Mouse (Mus musculus): ENCODE results near the gene Ass1. TPM values are rescaled to one million over a fixed set of nuclear protein-coding genes. Genes with fewer than 3 reads are reported as not detected.

Ass1 gene
- total RNA-seq, 1 experiment: 154 TPM

- H3K9me3 ChIP-seq (ENCODE audit: control insufficient read depth, insufficient read depth, low read depth, low read length): no peaks in the 10 kb centered on the region
- TF ChIP-seq ZNF384 (IDR thresholded peaks at IDR 0.05; ENCODE audit: low read depth, low read length) (no peak), MAFK (IDR thresholded peaks at IDR 0.05; ENCODE audit: insufficient read depth, low read depth, low read length) (no peak), ZC3H11A (IDR thresholded peaks at IDR 0.05; ENCODE audit: borderline replicate concordance, low read depth, low read length) (no peak), HCFC1 (IDR thresholded peaks at IDR 0.05; ENCODE audit: borderline replicate concordance, insufficient read depth, low read length) (no peak), CHD2 (IDR thresholded peaks at IDR 0.05; ENCODE audit: low read depth, low read length) (no peak)
- no peak overlapping the region for H3K9ac ChIP-seq (ENCODE audit: insufficient read depth, low read depth, low read length, poor library complexity, severe bottlenecking)
- H3K36me3 ChIP-seq (ENCODE audit: control insufficient read depth, insufficient read depth, low read length, poor library complexity, severe bottlenecking): no peaks in the 10 kb centered on the region
- no peak overlapping the region for H3K27ac ChIP-seq (ENCODE audit: insufficient read depth, low read depth, low read length, poor library complexity, severe bottlenecking)
- no peak for DNase-seq (ENCODE audit: low read depth, low spot score)
- H3K4me3 ChIP-seq (ENCODE audit: insufficient read depth in 1 of 2, low read depth in 1 of 2, low read length in 2 of 2, poor library complexity in 1 of 2, severe bottlenecking in 1 of 2): no peak overlapping the region
- in situ Hi-C loops (cut with MboI; ENCODE audit: low sequenced_read_pairs in 2 of 2, unreplicated experiment in 2 of 2): no loop called here
- H3K4me1 ChIP-seq (ENCODE audit: control insufficient read depth in 2 of 2, insufficient read depth in 2 of 2, low read length in 2 of 2, poor library complexity in 1 of 2): no peaks in the 10 kb centered on the region
These were observed 35.3 kb upstream of the Ass1 start for GRCm38 (mm10) chr2:31434746-31435145.

DNA sequence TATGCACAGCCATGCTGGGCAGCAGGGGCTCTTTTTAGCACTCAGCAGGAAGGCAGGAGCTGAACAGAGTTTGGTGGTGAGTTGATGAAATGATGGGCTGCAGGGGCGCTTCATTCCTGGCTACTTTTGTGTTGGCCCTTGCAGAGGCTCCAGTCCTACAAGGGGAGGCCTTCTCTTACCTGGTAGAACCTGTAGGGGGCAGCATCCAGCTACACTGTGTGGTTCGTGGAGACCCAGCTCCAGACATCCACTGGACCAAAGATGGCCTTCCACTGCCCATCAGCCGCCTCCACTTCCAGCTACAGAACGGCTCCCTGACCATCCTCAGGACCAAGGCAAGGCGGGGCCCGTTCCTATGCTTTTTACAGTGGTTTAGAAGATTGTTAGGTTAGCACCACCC is 34.4 kb upstream of the Ass1 start:
- Histone ChIP-seq H3K4me1 (ENCODE audit: control insufficient read depth in 2 of 2, insufficient read depth in 2 of 2, low read length in 2 of 2, poor library complexity in 1 of 2) (0 out of 4 replicates have a peak, but pooled peaks cover 0 to 3% of the 10 kb centered on the region in 2 experiments), H3K9me3 (ENCODE audit: control insufficient read depth, insufficient read depth, low read depth, low read length) (no peaks in the 10 kb centered on the region), H3K36me3 (ENCODE audit: control insufficient read depth, insufficient read depth, low read length, poor library complexity, severe bottlenecking) (no peaks in the 10 kb centered on the region), H3K27ac (ENCODE audit: insufficient read depth, low read depth, low read length, poor library complexity, severe bottlenecking) (no peak overlapping the region), H3K4me3 (ENCODE audit: insufficient read depth in 1 of 2, low read depth in 1 of 2, low read length in 2 of 2, poor library complexity in 1 of 2, severe bottlenecking in 1 of 2) (no peak overlapping the region), H3K9ac (ENCODE audit: insufficient read depth, low read depth, low read length, poor library complexity, severe bottlenecking) (0 out of 2 replicates have a peak overlapping the region, but pooled peaks have one; percentile 22)
- in situ Hi-C loops (cut with MboI; ENCODE audit: low sequenced_read_pairs in 2 of 2, unreplicated experiment in 2 of 2): no loop called here
- TF ChIP-seq HCFC1 (IDR thresholded peaks at IDR 0.05; ENCODE audit: borderline replicate concordance, insufficient read depth, low read length) (no peak), ZNF384 (IDR thresholded peaks at IDR 0.05; ENCODE audit: low read depth, low read length) (no peak), CHD2 (IDR thresholded peaks at IDR 0.05; ENCODE audit: low read depth, low read length) (no peak), ZC3H11A (IDR thresholded peaks at IDR 0.05; ENCODE audit: borderline replicate concordance, low read depth, low read length) (no peak), MAFK (IDR thresholded peaks at IDR 0.05; ENCODE audit: insufficient read depth, low read depth, low read length) (no peak)
- DNase-seq (ENCODE audit: low read depth, low spot score): no peak

GRCm38 (mm10) chr2:31437480-31438245 is 32.3 kb upstream of the Ass1 start:
- H3K36me3 ChIP-seq (ENCODE audit: control insufficient read depth, insufficient read depth, low read length, poor library complexity, severe bottlenecking): no peaks in the 10 kb centered on the region
- H3K4me1 ChIP-seq (ENCODE audit: control insufficient read depth in 2 of 2, insufficient read depth in 2 of 2, low read length in 2 of 2, poor library complexity in 1 of 2): peaks cover 0 to 8% of the 10 kb centered on the region in 2 experiments; a peak in 1 of 4 replicates
- no peaks in the 10 kb centered on the region for H3K9me3 ChIP-seq (ENCODE audit: control insufficient read depth, insufficient read depth, low read depth, low read length)
- H3K27ac ChIP-seq (ENCODE audit: insufficient read depth, low read depth, low read length, poor library complexity, severe bottlenecking): no peak overlapping the region; the same call in 1 of the 2 replicates
- no peak for DNase-seq (ENCODE audit: low read depth, low spot score)
- H3K9ac ChIP-seq (ENCODE audit: insufficient read depth, low read depth, low read length, poor library complexity, severe bottlenecking): no peak overlapping the region
- no peak for TF ChIP-seq HCFC1 (IDR thresholded peaks at IDR 0.05; ENCODE audit: borderline replicate concordance, insufficient read depth, low read length)
- no peak for TF ChIP-seq CHD2 (IDR thresholded peaks at IDR 0.05; ENCODE audit: low read depth, low read length)
- no peak for TF ChIP-seq ZC3H11A (IDR thresholded peaks at IDR 0.05; ENCODE audit: borderline replicate concordance, low read depth, low read length)
- TF ChIP-seq MAFK (IDR thresholded peaks at IDR 0.05; ENCODE audit: insufficient read depth, low read depth, low read length): no peak
- H3K4me3 ChIP-seq (ENCODE audit: insufficient read depth in 1 of 2, low read depth in 1 of 2, low read length in 2 of 2, poor library complexity in 1 of 2, severe bottlenecking in 1 of 2): no peak overlapping the region
- in situ Hi-C loops (cut with MboI; ENCODE audit: low sequenced_read_pairs in 2 of 2, unreplicated experiment in 2 of 2): no loop called here

- TF ChIP-seq MAFK (IDR thresholded peaks at IDR 0.05; ENCODE audit: insufficient read depth, low read depth, low read length) (no peak), ZC3H11A (IDR thresholded peaks at IDR 0.05; ENCODE audit: borderline replicate concordance, low read depth, low read length) (no peak), ZNF384 (IDR thresholded peaks at IDR 0.05; ENCODE audit: low read depth, low read length) (no peak), HCFC1 (IDR thresholded peaks at IDR 0.05; ENCODE audit: borderline replicate concordance, insufficient read depth, low read length) (no peak), CHD2 (IDR thresholded peaks at IDR 0.05; ENCODE audit: low read depth, low read length) (no peak)
- H3K4me3 ChIP-seq (ENCODE audit: insufficient read depth in 1 of 2, low read depth in 1 of 2, low read length in 2 of 2, poor library complexity in 1 of 2, severe bottlenecking in 1 of 2): no peak overlapping the region
- no peak overlapping the region for H3K9ac ChIP-seq (ENCODE audit: insufficient read depth, low read depth, low read length, poor library complexity, severe bottlenecking)
- DNase-seq (ENCODE audit: low read depth, low spot score): no peak
- no peak overlapping the region for H3K27ac ChIP-seq (ENCODE audit: insufficient read depth, low read depth, low read length, poor library complexity, severe bottlenecking)
- H3K4me1 ChIP-seq (ENCODE audit: control insufficient read depth in 2 of 2, insufficient read depth in 2 of 2, low read length in 2 of 2, poor library complexity in 1 of 2): peaks cover 0 to 8% of the 10 kb centered on the region in 2 experiments; a peak in 1 of 4 replicates
- H3K9me3 ChIP-seq (ENCODE audit: control insufficient read depth, insufficient read depth, low read depth, low read length): no peaks in the 10 kb centered on the region
- in situ Hi-C loops (cut with MboI; ENCODE audit: low sequenced_read_pairs in 2 of 2, unreplicated experiment in 2 of 2): no loop called here
- H3K36me3 ChIP-seq (ENCODE audit: control insufficient read depth, insufficient read depth, low read length, poor library complexity, severe bottlenecking): no peaks in the 10 kb centered on the region
These were observed 30.4 kb upstream of the Ass1 start for GRCm38 (mm10) chr2:31439576-31439975.

Data from ES-E14 (cell line).